Mouse (Mus musculus): ENCODE measurements at regions not wholly inside any gene's neighbourhood (a gene's known extent, or its start where the extent isn't known, plus 50 kb on each side); places are given as distances from the start of the nearest gene placed in this dataset.
A peak's percentile ranks its signal among the peaks of the same experiment; 100 is the strongest.
"Not testable (repeated sequence)": the region's sequence is repeated elsewhere in the genome, so short reads cannot be mapped to it uniquely, and the experiment has no call there.

DNA sequence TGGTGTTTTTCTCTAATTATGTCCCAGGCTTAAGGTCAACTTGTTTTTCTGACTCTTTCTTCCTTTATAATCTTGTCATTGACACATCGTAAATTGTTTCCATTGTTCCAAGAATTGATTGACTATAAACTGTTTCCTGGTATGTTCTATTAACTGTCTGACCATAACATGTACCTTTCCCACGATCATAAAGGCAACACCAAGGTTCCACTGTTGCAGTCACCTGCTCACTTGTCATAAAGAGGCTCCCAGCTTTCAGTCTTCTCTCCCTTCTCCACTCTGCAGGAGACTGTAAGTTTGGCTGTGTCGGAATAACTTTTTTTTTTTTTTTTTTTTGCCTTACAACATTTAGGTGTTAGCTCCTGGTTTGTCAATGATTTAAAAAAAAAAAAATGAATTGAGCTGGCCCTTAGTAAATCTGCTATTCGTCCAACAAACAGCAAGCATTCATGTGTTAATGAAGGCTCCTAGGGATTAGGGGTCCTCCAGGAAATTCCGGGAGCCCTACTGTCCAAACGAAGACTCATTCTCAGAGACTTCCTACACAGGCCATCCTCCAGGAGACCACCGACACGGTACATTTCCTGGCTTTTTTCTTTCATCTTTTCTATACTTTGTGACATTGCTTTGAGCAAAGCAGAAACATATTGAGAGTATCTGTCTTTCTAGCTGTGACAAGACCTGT, 122.2 kb upstream of the Trim24 start:
- no peak for DNase-seq (ENCODE audit: low spot score)

GRCm38 (mm10) chr6:37749016-37749415, 121.6 kb upstream of the Trim24 start:
- DNase-seq (ENCODE audit: low spot score) = no peak

DNA sequence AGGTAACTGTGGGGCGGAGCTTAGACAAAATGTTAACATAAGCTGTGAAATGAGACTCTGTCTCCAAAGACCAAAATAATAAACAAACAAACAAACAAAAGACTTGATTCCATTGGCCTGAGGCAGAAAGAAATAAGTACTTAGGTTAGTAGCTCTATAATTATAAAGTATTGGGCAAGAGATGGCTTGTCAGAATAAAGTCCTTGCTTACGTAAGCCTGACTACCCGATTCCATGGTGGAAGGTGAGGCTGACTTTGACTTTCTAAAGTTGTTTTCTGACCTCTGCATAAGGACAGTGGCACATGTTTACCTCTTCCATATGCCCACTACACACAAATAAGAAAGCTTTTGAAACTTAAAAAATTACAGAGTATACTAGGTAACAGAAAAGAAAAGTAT, 120.3 kb upstream of the Trim24 start:
- DNase-seq (ENCODE audit: low spot score) = no peak

- no peak for DNase-seq (ENCODE audit: low spot score)
These were observed 118.9 kb upstream of the Trim24 start for GRCm38 (mm10) chr6:37751701-37752100.

GRCm38 (mm10) chr6:37761003-37761402, 109.6 kb upstream of the Trim24 start:
- not testable (repeated sequence) for DNase-seq (ENCODE audit: low spot score)

GRCm38 (mm10) chr6:37763036-37763435, 107.6 kb upstream of the Trim24 start:
- no peak for DNase-seq (ENCODE audit: low spot score)

DNA sequence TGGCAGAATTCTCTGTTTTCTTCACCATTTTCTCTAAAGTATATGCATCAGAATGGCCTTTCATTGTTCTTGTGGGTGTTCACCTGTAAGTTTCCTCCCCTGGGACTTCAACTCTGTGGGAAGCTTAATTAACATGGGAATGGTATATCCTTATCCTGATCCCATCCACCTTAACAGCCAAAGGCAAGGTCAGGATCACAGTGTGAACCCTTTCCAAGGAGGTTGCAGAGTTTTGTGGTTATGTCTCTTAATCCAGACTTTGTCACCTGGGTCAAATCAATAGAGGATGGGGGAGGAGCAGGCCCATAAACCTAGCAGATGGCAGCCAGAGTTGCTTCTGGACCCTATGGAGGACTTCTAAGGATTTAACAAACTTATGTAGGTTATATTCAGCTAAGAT, 102.9 kb upstream of the Trim24 start:
- no peak for DNase-seq (ENCODE audit: low spot score)

DNA sequence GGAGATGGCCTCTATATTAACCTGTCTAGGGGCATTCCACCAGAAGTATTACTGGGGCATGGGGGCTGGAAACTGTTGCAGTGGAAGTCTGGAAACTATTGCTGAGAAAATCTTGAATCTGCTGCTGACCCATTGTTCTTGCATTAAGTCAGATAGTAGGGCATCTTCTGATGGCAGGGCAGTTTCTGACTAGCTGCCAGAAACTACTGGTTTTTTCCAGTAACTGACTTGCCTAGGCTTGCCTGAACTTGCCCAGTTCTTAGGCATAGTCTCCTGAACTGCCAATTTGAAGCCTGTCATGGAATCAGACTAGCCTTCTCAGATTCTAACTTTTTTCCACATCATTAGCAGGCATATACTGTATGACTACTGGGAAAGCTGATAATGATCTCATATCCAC, 97.3 kb upstream of the Trim24 start:
- DNase-seq (ENCODE audit: low spot score) = no peak

DNA sequence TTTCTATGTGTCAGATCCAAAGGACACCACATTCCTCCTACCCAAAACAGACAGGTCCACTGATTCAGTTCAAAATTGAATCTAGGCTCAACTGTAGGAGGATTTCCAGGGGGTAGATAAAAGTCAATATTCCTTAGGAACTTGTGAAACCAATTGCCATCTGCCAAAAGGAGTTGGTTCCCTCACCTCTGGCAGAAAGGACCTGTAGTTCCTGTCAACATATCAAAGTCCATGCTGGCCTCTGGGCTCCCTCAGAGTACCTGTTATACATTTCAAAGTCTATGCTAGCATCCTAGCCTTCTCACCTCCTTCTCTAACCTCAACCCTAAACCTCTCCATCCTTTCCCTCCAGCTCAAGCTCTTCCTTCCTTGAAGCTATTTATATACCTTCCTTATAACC, 95.5 kb upstream of the Trim24 start:
- DNase-seq (ENCODE audit: low spot score) = no peak

GRCm38 (mm10) chr6:37779893-37780292, 90.7 kb upstream of the Trim24 start:
- DNase-seq (ENCODE audit: low spot score) = no peak

DNA sequence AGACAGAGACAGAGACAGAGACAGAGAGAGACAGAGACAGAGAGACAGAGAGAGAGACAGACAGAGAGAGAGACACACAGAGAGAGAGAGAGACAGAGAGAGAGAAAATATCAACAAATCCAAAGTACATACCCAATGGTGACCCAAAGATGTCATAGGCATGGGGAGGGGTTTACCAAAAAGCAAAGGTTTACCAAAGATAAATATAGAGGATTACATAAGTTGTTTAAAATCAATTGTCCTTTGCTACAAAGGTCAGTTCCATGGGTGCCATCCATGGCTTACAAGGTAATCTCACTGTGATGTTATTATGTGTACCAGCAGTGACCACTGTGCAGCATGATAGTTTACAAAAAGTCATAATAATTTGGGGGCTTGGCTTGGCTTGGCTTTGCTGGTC, 88.7 kb upstream of the Trim24 start:
- no peak for DNase-seq (ENCODE audit: low spot score)

- not testable (repeated sequence) for DNase-seq (ENCODE audit: low spot score)
These were observed 85.3 kb upstream of the Trim24 start for GRCm38 (mm10) chr6:37785280-37785679.

GRCm38 (mm10) chr6:37785741-37786140, 84.9 kb upstream of the Trim24 start:
- no peak for DNase-seq (ENCODE audit: low spot score)

DNA sequence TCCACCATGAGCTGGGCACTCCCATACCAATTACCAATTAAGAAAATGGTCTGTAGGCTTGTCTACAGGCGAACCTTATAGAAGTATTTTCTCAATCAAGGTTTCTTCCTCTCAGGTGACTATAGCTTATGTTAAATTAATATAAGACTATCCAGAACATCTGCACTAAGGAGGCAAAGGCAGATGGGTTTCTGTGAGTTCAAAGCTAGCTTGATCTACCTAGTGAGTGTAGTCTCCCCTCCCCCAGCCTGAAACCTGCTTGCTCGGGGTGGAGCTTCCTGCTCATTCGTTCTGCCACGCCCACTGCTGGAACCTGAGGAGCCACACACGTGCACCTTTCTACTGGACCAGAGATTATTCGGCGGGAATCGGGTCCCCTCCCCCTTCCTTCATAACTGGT, 82.8 kb upstream of the Trim24 start:
- not testable (repeated sequence) for DNase-seq (ENCODE audit: low spot score)

GRCm38 (mm10) chr6:37790878-37791277, 79.7 kb upstream of the Trim24 start:
- DNase-seq (ENCODE audit: low spot score) = no peak

DNA sequence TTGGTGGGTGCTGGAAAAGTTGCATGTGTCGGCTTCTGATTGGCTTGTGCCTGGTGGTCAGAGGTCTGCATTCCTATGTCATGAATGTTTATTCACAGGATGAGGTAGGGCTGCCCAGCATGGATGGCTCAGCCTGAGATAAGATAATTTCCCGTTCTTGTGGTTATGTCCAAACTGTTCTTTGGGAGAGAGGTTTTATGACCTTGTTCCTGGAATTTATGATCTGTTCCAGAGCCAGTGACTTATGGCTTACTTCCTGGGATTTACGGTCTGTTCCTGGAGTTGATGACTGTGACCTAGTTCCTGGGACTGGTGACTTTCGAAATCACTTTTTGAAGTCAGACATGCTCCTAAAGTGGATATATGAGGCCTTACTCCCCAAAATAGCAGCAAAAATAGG, 76.4 kb upstream of the Trim24 start:
- DNase-seq (ENCODE audit: low spot score) = no peak

DNA sequence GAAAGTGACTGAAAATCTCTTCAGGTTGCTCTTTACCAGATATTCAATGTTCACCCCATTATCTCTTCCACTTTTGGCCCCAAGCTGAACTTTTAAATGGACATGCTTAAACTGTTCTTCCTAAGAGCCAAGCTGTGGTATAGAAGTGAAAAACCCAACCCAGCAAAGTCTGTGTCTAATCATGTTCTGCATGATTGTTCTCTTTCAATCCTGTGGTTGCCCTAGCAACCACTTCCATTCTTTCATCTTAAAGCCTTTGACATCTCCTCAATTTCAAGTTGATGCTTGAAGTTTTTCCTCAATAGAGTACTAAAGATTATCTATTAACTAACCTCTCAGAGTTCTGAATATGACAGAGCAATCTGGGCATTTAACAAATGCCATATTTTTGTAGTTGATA, 75.6 kb upstream of the Trim24 start:
- no peak for DNase-seq (ENCODE audit: low spot score)

GRCm38 (mm10) chr6:37803231-37803630, 67.4 kb upstream of the Trim24 start:
- DNase-seq (ENCODE audit: low spot score) = no peak

DNA sequence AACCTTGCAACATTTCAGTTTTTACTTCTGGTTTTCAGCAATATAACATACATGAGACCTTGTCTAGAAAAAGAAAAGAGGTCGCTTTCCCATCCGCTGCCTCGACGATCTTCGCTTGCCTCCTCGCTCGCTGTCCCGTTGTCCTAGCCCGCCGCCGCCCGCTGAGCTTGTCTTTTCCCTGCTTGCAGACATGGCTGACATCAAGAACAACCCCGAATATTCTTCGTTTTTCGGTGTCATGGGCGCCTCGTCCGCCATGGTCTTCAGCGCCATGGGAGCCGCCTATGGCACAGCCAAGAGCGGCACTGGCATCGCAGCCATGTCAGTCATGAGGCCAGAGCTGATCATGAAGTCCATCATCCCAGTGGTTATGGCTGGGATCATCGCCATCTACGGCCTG, 64.7 kb upstream of the Trim24 start:
- DNase-seq (ENCODE audit: low spot score) = peak; percentile 3

DNA sequence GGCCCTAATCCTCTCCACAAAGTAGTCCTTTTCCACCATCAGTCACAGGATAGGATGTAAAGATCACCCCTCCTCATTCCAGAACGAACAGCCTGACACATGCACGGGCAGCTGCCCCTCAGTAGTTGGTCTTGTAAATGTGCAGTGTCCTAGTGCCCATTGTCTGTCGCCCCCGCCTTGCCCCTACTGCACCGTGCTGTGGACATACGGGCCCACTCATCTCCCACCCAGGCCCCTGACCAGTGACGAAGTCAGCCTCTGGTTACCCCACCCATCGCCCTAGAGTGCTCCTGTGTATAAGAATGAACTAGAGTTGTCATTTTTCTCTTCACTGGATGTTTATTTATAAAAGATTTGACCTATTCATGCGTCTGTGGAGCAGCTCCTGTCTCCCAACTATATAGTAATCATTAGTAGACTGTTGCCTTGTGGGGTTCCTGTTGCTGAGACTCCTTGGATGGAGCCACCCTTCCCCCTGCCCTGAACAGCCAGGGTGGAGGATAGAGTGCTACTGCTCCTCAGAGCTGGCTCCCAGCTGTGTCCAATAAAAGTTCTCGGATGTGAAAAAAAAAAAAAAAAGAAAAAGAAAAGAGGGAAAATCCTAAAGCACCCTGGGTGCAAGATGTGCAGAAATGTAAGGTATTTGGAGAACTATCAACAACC, 64.0 kb upstream of the Trim24 start:
- not testable (repeated sequence) for DNase-seq (ENCODE audit: low spot score)

GRCm38 (mm10) chr6:37815218-37815617, 55.4 kb upstream of the Trim24 start:
- DNase-seq (ENCODE audit: low spot score) = not testable (repeated sequence)
